Mouse (Mus musculus) myocyte (in vitro differentiated cells): ENCODE measurements at regions not wholly inside any gene's neighbourhood (a gene's known extent, or its start where the extent isn't known, plus 50 kb on each side); places are given as distances from the start of the nearest gene placed in this dataset.

ENCODE experiments used
- CEBPB ChIP-seq: IDR thresholded peaks from 2 replicates; pipeline ENCODE4 v1.6.1; 2011; ENCODE audit warnings: mild to moderate bottlenecking, moderate library complexity; ENCODE audit not compliant: poor library complexity, insufficient read depth, severe bottlenecking
- E2F4 ChIP-seq: IDR thresholded peaks from one replicate; pipeline ENCODE4 v1.6.1; 2011; ENCODE audit warnings: mild to moderate bottlenecking, control low read depth, moderate library complexity; ENCODE audit not compliant: insufficient read depth
- MAX ChIP-seq: IDR thresholded peaks from one replicate; pipeline ENCODE4 v1.6.1; 2011; ENCODE audit warnings: low read depth, mild to moderate bottlenecking, control low read depth
- MYOD1 ChIP-seq, 3 experiments: IDR thresholded peaks; one replicate each; pipeline ENCODE4 v1.6.1; 2011; ENCODE audit warnings: control low read depth in 2 of 3, low read depth in 2 of 3, mild to moderate bottlenecking in 2 of 3, moderate library complexity in 1 of 3; ENCODE audit not compliant: insufficient read length in 2 of 3, control insufficient read depth in 1 of 3
- MYOG ChIP-seq, 3 experiments: IDR thresholded peaks; one replicate each; pipeline ENCODE4 v1.6.1; 2011; ENCODE audit warnings: control low read depth in 2 of 3, low read depth in 2 of 3, mild to moderate bottlenecking in 2 of 3; ENCODE audit not compliant: insufficient read length in 2 of 3, control insufficient read depth in 1 of 3, insufficient read depth in 1 of 3
- POLR2A ChIP-seq: IDR thresholded peaks from one replicate; pipeline ENCODE4 v1.6.1; 2011; ENCODE audit warnings: low read depth, mild to moderate bottlenecking, control low read depth, moderate library complexity; ENCODE audit not compliant: insufficient read length
- POLR2AphosphoS2 ChIP-seq: IDR thresholded peaks from one replicate; pipeline ENCODE4 v1.6.1; 2011; ENCODE audit warnings: low read depth, control low read depth; ENCODE audit not compliant: insufficient read length
- SRF ChIP-seq: IDR thresholded peaks from one replicate; pipeline ENCODE4 v1.6.1; 2011; ENCODE audit warnings: low read depth; ENCODE audit not compliant: control insufficient read depth, insufficient read length
- TCF12 ChIP-seq: IDR thresholded peaks from one replicate; pipeline ENCODE4 v1.6.1; 2011; ENCODE audit warnings: mild to moderate bottlenecking, control low read depth; ENCODE audit not compliant: poor library complexity, insufficient read depth, severe bottlenecking
- TCF3 ChIP-seq: IDR thresholded peaks from one replicate; pipeline ENCODE4 v1.6.1; 2011; ENCODE audit warnings: low read depth, control low read depth; ENCODE audit not compliant: insufficient read length
- USF1 ChIP-seq: IDR thresholded peaks from one replicate; pipeline ENCODE4 v1.6.1; 2011; ENCODE audit warnings: low read depth, mild to moderate bottlenecking, control low read depth, moderate library complexity

DNA sequence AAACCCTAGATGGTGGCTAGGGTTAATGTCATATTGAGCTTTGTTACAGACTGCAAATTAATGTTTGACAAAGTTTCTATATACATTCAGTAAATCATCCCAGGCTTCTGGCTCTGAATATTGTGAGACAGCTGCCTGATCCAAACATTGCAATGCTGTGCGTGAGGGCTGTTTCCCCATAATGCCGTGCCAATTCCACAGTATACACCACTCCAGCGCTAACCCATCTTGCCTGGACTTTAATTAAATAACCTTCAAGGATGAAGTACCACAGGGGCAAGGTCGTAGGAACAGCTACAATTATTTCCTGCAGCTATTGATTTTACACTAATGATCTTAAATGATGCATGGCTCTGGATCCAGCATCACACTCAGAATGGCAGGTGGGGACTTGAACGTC lies 704.6 kb upstream of the Lrrc4c start:
- TF ChIP-seq USF1: no peak
- no peak for TF ChIP-seq POLR2A
- TF ChIP-seq TCF12: no peak
- no peak for TF ChIP-seq E2F4
- no peak for TF ChIP-seq MAX
- TF ChIP-seq MYOG (IDR thresholded peaks at IDR 0.05; ENCODE audit: control insufficient read depth in 1 of 3, insufficient read depth in 1 of 3, insufficient read length in 2 of 3, low read depth in 2 of 3): no peak
- TF ChIP-seq TCF3: no peak
- TF ChIP-seq SRF: no peak
- TF ChIP-seq POLR2AphosphoS2: no peak
- TF ChIP-seq CEBPB: no peak
- TF ChIP-seq MYOD1 (IDR thresholded peaks at IDR 0.05; ENCODE audit: control insufficient read depth in 1 of 3, insufficient read length in 2 of 3, low read depth in 2 of 3): no peak
